Mouse (Mus musculus) thymus, postnatal 0 days (tissue): ENCODE results near the gene Casp14. TPM values are rescaled to one million over a fixed set of nuclear protein-coding genes. Genes with fewer than 3 reads are reported as not detected.

Source experiments
- DNase-seq: peaks from one replicate; pipeline ENCODE4 v3.0.0-alpha.2; 2015; ENCODE audit warnings: low spot score
- polyA plus RNA-seq: library from polyadenylated mRNA; unstranded; fragments of >200 nt; fragmentation: Nextera tagmentation; extraction: Ambion mirVana; gene quantifications from 2 replicates; pipeline ENCODE4 v1.2.1, GENCODE M21; 2015

Gene Casp14
- polyA plus RNA-seq = 0.14 and 0.20 TPM in 2 replicates

DNA sequence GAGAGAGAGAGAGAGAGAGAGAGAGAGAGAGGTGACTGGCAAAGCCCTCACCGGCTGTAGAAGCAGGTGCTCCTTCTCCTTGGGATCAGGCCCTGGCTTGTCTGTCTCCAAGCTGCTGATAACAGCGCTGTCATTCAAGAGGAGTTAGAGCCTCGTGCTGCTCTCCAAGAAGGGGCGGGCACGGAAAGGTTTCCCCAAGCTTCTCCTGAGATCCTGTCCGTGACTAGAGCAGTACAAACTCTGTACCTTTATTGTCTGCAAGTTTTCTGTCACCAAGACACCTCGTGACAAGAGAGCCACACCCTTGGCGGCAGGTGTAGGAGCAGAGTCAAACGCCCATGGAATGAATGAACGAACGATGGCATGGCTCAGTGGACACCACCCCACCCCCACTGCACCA is at the start of gene Casp14:
Gene Casp14, minus strand, starts transcription at position 239 of the 400 bp plus-strand sequence.
- DNase-seq = no peak

GRCm38 (mm10) chr10:78765570-78765969 is 47.5 kb upstream of the Casp14 start:
- no peak for DNase-seq

DNA sequence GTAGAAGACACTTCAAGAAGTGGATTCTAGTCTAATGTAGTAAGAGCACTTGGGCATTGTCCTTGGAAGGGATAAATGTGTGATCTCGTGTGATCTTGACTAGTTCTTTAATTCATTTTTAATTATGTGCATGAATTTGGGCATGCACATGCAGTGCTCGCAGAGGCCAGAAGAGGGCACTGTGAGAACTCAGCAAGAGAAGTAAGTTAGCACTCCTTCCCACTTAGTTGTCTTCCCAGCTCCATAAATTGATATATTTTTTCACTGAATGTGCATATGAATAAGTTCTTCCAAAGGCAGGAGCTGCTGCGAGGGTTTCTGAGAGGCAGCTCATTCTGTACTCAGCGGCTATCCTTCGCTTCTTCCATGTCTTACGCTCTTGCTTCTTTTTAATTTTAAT is 37.9 kb upstream of the Casp14 start:
- DNase-seq = peak; percentile 34

DNA sequence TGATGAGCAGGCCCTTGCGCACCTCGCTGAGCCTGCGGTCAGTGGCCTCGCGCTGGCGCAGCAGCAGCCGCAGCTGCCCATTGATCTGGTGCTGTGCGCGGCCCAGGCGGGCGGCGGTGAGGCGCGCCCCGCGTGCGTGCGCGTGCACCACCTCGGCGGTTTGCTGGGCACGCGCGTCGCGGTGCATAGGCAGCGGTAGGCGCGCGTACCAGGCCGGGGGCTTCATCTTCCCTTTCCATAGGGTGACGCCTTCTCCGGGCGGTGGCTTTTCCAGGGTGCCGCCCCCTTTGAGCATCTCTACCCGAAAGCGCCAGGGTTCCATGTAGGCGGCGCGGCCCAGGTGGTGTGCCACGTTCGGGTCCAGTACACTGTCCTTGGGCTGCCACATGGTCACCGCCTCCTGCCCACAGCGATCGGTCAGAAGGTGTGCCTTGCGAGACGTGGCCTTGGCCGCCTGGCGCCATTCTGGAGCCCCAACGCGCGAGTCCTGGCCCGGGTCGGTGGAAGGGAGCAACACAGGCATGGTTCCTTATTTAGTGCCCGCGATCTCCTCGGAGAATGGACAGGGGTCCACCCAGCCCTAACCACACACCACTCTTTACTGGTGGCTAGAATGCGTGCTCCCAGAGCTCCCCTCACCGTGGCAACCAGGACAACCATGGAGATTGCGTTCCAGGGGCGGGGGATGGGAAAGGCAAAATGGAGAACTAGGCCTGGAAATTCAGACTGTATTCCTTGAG is 34.5 kb upstream of the Casp14 start, which contains the start of gene Ccdc105:
Gene Ccdc105, minus strand, starts transcription at position 614 of the 740 bp plus-strand sequence.
- no peak for DNase-seq

- DNase-seq = no peak
Measured at GRCm38 (mm10) chr10:78748946-78749345, 30.9 kb upstream of the Casp14 start.

GRCm38 (mm10) chr10:78748161-78748560 is 30.1 kb upstream of the Casp14 start:
- no peak for DNase-seq

GRCm38 (mm10) chr10:78747035-78747721 is 29.1 kb upstream of the Casp14 start:
- DNase-seq = no peak

GRCm38 (mm10) chr10:78745453-78746232 is 27.5 kb upstream of the Casp14 start:
- no peak for DNase-seq

DNA sequence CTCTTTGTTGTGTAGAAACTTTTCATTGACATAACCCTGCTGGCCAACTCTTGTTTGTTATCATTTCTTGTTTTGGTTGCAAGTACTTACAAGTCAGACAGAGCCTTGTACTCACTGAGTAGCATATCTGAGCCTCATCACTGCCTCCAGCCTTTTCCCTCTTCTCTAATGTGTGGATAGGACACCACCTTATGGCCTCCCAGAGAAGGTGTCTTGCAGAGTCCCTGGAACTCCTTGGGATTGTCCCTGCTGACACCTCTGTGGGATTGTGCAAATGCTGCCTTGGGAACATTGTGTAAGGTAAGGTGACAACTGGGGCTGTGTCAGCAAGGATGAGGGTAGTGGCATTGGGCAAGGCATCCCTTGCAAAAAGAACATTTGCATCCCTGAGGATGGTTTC is 25.6 kb upstream of the Casp14 start:
- no peak for DNase-seq

DNA sequence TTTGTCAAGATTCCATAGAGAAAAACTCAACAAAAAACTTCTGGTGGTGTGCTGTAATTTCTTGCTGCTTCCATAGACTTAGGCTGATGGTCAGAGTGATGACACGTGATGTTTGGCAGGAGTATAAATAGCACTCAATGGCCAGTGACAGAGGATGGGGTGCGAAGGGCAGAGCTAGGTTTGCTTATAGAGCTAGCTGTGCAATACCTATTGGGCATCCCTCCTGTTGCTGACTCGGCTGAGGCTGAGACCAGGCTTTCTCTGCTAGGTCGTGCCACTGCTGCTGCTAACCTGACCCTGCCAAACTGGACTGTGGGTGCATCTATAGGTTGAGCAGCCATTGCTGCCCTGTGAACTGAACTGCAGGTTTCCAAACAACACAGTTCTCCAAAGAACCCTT is 21.7 kb upstream of the Casp14 start:
- no peak for DNase-seq

GRCm38 (mm10) chr10:78727876-78728275 is 9.8 kb upstream of the Casp14 start:
- DNase-seq = no peak

GRCm38 (mm10) chr10:78727035-78727434 is 8.9 kb upstream of the Casp14 start:
- DNase-seq = no peak

GRCm38 (mm10) chr10:78723416-78723815 is 5.3 kb upstream of the Casp14 start:
- DNase-seq = no peak

DNA sequence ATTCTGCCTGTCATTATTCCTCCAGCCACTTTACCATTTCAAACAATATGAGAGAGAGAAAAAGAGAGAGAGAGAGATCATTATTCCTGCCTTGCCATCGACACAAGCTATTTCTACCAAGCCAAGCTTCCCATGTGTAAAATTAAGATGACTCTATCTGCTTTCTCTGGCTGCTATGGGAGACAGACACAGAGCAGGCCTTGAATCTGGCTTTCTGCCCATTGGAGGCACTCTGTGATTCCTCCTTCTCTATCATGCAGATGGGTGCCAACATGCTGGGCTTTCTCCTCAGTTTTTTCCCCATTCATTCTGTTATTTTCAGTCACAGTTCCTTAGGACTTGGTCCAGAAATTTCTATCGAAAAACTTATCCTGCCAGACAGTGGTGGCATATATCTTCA is 4.6 kb upstream of the Casp14 start:
- no peak for DNase-seq

GRCm38 (mm10) chr10:78722036-78722435 is 3.9 kb upstream of the Casp14 start:
- DNase-seq = no peak

- no peak for DNase-seq
Measured at GRCm38 (mm10) chr10:78716231-78716630, 1.9 kb downstream of the Casp14 start.

DNA sequence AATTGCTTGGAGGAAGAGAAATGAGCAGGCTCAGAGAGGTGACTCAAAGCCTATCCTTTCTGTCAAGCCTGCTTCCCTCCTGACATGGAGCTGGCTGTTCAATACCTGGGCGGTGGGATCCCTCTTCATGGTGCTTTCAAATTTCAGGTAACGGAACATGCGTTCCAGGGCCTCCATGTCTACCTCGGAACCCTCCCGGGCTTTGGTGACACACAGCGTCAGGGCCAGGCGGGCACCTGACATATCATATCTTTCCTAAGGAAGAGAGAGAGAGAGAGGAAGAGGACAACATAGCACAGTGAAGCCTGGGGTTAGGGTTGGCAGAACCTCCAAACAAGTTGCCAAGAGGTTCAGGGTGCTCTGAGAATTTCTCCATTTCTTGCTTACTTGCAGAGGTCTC is 2.9 kb downstream of the Casp14 start:
- DNase-seq = no peak

DNA sequence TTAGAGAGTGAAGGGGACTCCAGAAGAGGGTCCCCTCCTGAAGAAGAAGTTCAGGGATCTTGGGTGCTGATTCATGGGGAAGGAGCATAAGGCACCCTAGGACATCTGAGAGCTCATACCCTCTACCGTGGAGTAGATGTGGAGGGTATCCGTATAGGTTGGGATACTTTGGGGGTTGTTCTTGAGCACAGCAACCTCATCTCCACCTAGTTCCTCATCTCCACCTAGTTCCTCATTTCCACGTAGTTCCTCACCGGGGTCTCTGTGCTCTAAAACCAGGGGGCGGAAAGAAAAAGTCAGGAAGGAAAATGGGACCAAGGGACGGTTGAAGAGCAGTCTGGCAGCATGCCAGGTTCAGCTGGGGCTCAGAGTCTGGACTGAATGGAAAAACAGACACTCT is 4.0 kb downstream of the Casp14 start:
- no peak for DNase-seq

- DNase-seq = no peak
Measured at GRCm38 (mm10) chr10:78710706-78711105, 7.4 kb downstream of the Casp14 start.

- DNase-seq = no peak
Measured at GRCm38 (mm10) chr10:78700881-78701280, 17.2 kb downstream of the Casp14 start.

GRCm38 (mm10) chr10:78689973-78690372 is 28.1 kb downstream of the Casp14 start:
- no peak for DNase-seq

- no peak for DNase-seq
Measured at GRCm38 (mm10) chr10:78686995-78687577, 31.0 kb downstream of the Casp14 start.
